Mouse (Mus musculus) lung, postnatal 0 days (tissue): Measurements from ENCODE around the gene Pdxp. TPM values are rescaled to one million over a fixed set of nuclear protein-coding genes. Genes with fewer than 3 reads are reported as not detected.

Source experiments
- ATAC-seq: fragments of 200-750 bp; cut with Nextera tagmentation; 2 replicates; pipeline ENCODE4 v1.8.0; 2017; ENCODE audit warnings: moderate library complexity
- DNase-seq: peaks from one replicate; pipeline ENCODE4 v3.0.0-alpha.2; 2016; ENCODE audit warnings: low spot score
- H3K27ac ChIP-seq: fragments of 300-500 bp; sonication (generic); 2 replicates; pipeline ENCODE4 v1.5.1; 2014; ENCODE audit warnings: antibody characterized with exemption, mild to moderate bottlenecking, low read length, mixed read lengths
- H3K27me3 ChIP-seq: fragments of 300-500 bp; sonication (generic); replicated peaks from 2 replicates; pipeline ENCODE4 v1.6.1; 2014; ENCODE audit warnings: low read length, mixed read lengths; ENCODE audit not compliant: insufficient read depth
- H3K36me3 ChIP-seq: fragments of 300-500 bp; sonication (generic); 2 replicates; pipeline ENCODE4 v1.6.1; 2014; ENCODE audit warnings: low read length, mixed read lengths; ENCODE audit not compliant: insufficient read depth
- H3K4me1 ChIP-seq: fragments of 300-500 bp; sonication (generic); 2 replicates; pipeline ENCODE4 v1.6.1; 2014; ENCODE audit warnings: antibody characterized with exemption, low read depth, low read length, mixed read lengths; ENCODE audit not compliant: insufficient read depth
- H3K4me2 ChIP-seq: fragments of 300-500 bp; sonication (generic); replicated peaks from 2 replicates; pipeline ENCODE4 v1.6.1; 2014; ENCODE audit warnings: low read depth, mild to moderate bottlenecking, low read length, moderate library complexity, mixed read lengths
- H3K4me3 ChIP-seq: fragments of 300-500 bp; sonication (generic); 2 replicates; pipeline ENCODE4 v1.5.1; 2014; ENCODE audit warnings: low read depth, low read length
- H3K9ac ChIP-seq: fragments of 300-500 bp; sonication (generic); replicated peaks from 2 replicates; pipeline ENCODE4 v1.6.1; 2014; ENCODE audit warnings: low read depth, mild to moderate bottlenecking
- H3K9me3 ChIP-seq: fragments of 300-500 bp; sonication (generic); 2 replicates; pipeline ENCODE4 v1.6.1; 2016; ENCODE audit warnings: low read length, mixed read lengths
- CTCF ChIP-seq: IDR thresholded peaks from 2 replicates; pipeline ENCODE4 v1.5.1; 2016; ENCODE audit warnings: antibody characterized with exemption, mild to moderate bottlenecking
- EP300 ChIP-seq: IDR thresholded peaks from 2 replicates; pipeline ENCODE4 v1.6.1; 2016; ENCODE audit warnings: antibody characterized with exemption, mild to moderate bottlenecking, control low read depth
- WGBS: fragments of 180-500 bp; shearing (Covaris S2); extraction: QIAGEN DNeasy Blood & Tissue Kit; methylation state at CpG from one replicate; pipeline ENCODE4 v1.1.7; 2014; 5-methylcytosine and 5-hydroxymethylcytosine counted together
- polyA plus RNA-seq: library from polyadenylated mRNA; unstranded; fragments of >200 nt; fragmentation: Nextera tagmentation; extraction: Ambion mirVana; gene quantifications from 2 replicates; pipeline ENCODE4 v1.2.1, GENCODE M21; 2015

Pdxp gene
- polyA plus RNA-seq, 1 experiment from 2014 or later, result 1.9 TPM

- H3K4me1 ChIP-seq, result peaks cover 18% of the 10 kb centered on the region; the same call in 1 of the 2 replicates
- no peak for DNase-seq
- TF ChIP-seq EP300, result no peak
Measured at GRCm38 (mm10) chr15:78874989-78875388, 38.7 kb upstream of the Pdxp start.

GRCm38 (mm10) chr15:78875537-78875936 lies 38.2 kb upstream of the Pdxp start:
- Histone ChIP-seq H3K4me3 (no peak overlapping the region), H3K4me1 (peaks cover 21% of the 10 kb centered on the region; the same call in 1 of the 2 replicates), H3K27me3 (no peaks in the 10 kb centered on the region), H3K9me3 (no peaks in the 10 kb centered on the region), H3K27ac (peak overlapping the region; percentile 100), H3K36me3 (no peaks in the 10 kb centered on the region), H3K9ac (no peak overlapping the region), H3K4me2 (peak overlapping the region; percentile 11; the same call in 1 of the 2 replicates)
- TF ChIP-seq EP300 (no peak), CTCF (no peak)
- 70% methylated on average over 5 of the region's 5 CpGs for WGBS
- no peak for DNase-seq
- no peak for ATAC-seq

More at GRCm38 (mm10) chr15:78874989-78875388, 38.7 kb upstream of the Pdxp start:
- Histone ChIP-seq H3K4me3 (no peak overlapping the region), H3K9me3 (no peaks in the 10 kb centered on the region), H3K27ac (peak overlapping the region; percentile 9; the same call in 1 of the 2 replicates), H3K27me3 (no peaks in the 10 kb centered on the region), H3K36me3 (no peaks in the 10 kb centered on the region), H3K4me2 (no peak overlapping the region), H3K9ac (no peak overlapping the region)
- ATAC-seq, result no peak
- WGBS, result 64% methylated on average over 8 of the region's 8 CpGs

- ATAC-seq, result peak; percentile 47
- Histone ChIP-seq H3K4me1 (peaks cover 21% of the 10 kb centered on the region; the same call in 1 of the 2 replicates), H3K36me3 (0 out of 2 replicates have a peak, but pooled peaks cover 4% of the 10 kb centered on the region), H3K4me2 (peak overlapping the region; percentile 78), H3K4me3 (peak overlapping the region; percentile 79), H3K9me3 (no peaks in the 10 kb centered on the region), H3K27me3 (no peaks in the 10 kb centered on the region), H3K9ac (peak overlapping the region; percentile 36), H3K27ac (peak overlapping the region; percentile 100)
- WGBS, result 2% methylated on average over 17 of the region's 17 CpGs
- peak; percentile 97 for DNase-seq
- TF ChIP-seq CTCF, result peak; percentile 86
- no peak; the same call in none of the 2 replicates for TF ChIP-seq EP300
Measured at GRCm38 (mm10) chr15:78876258-78876696, 37.4 kb upstream of the Pdxp start.

GRCm38 (mm10) chr15:78876991-78877809 lies 36.5 kb upstream of the Pdxp start, which contains the start of gene Gga1:
Gga1 (plus strand) TSS chr15:78877190.
- peak within 1 kb of the TSS; percentile 79 for H3K4me3 ChIP-seq
- ATAC-seq, result peak; percentile 85

GRCm38 (mm10) chr15:78877810-78878390 lies 35.8 kb upstream of the Pdxp start:
- 1% methylated on average over 16 of the region's 17 CpGs for WGBS
- H3K9ac ChIP-seq, result peak overlapping the region; percentile 89
- H3K4me1 ChIP-seq, result peaks cover 21% of the 10 kb centered on the region; the same call in 1 of the 2 replicates
- no peak; the same call in 1 of the 2 replicates for TF ChIP-seq CTCF
- no peak for TF ChIP-seq EP300
- DNase-seq (peak; percentile 50), ATAC-seq (no peak)
- no peaks in the 10 kb centered on the region for H3K27me3 ChIP-seq
- peak overlapping the region; percentile 78 for H3K4me2 ChIP-seq
- H3K4me3 ChIP-seq, result peak overlapping the region; percentile 79
- peaks cover 20% of the 10 kb centered on the region; the same call in 1 of the 2 replicates for H3K36me3 ChIP-seq
- no peaks in the 10 kb centered on the region for H3K9me3 ChIP-seq
- peak overlapping the region; percentile 100 for H3K27ac ChIP-seq

More at GRCm38 (mm10) chr15:78876991-78877809, 36.5 kb upstream of the Pdxp start, which contains the start of gene Gga1:
- Histone ChIP-seq H3K27ac (peak within 1 kb of the TSS; percentile 100), H3K9ac (peak within 1 kb of the TSS; percentile 89), H3K9me3 (no peaks in the 10 kb centered on the region), H3K27me3 (no peaks in the 10 kb centered on the region), H3K4me2 (peak within 1 kb of the TSS; percentile 78), H3K4me1 (peaks cover 21% of the 10 kb centered on the region; the same call in 1 of the 2 replicates), H3K36me3 (0 out of 2 replicates have a peak, but pooled peaks cover 13% of the 10 kb centered on the region)
- peak; percentile 97 for DNase-seq
- TF ChIP-seq EP300 (peak; percentile 65), CTCF (peak; percentile 35)
- WGBS, result under 1% methylated on average over 53 of the region's 95 CpGs
